Mouse (Mus musculus) embryonic facial prominence, embryonic 14.5 days (tissue): ENCODE measurements around the gene Olfr1378. TPM values are rescaled to one million over a fixed set of nuclear protein-coding genes. Genes with fewer than 3 reads are reported as not detected.

Experiments
- ATAC-seq: fragments of 200-750 bp; cut with Nextera tagmentation; 2 replicates; pipeline ENCODE4 v1.8.0; 2017; ENCODE audit warnings: low read depth, moderate number of reproducible peaks, moderate TSS enrichment
- DNase-seq: peaks from one replicate; pipeline ENCODE4 v3.0.0-alpha.2; 2015; ENCODE audit warnings: low spot score
- H3K27ac ChIP-seq: fragments of 300-500 bp; sonication (generic); replicated peaks from 2 replicates; pipeline ENCODE4 v1.5.1; 2014; ENCODE audit warnings: low read depth, mild to moderate bottlenecking, low read length, moderate library complexity
- H3K27me3 ChIP-seq: fragments of 300-500 bp; sonication (generic); replicated peaks from 2 replicates; pipeline ENCODE4 v1.6.1; 2014; ENCODE audit warnings: low read length; ENCODE audit not compliant: control insufficient read depth, insufficient read depth
- H3K36me3 ChIP-seq: fragments of 300-500 bp; sonication (generic); 2 replicates; pipeline ENCODE4 v1.6.1; 2014; ENCODE audit warnings: low read length, mixed read lengths; ENCODE audit not compliant: control insufficient read depth, insufficient read depth
- H3K4me1 ChIP-seq: fragments of 300-500 bp; sonication (generic); 2 replicates; pipeline ENCODE4 v1.6.1; 2014; ENCODE audit warnings: antibody characterized with exemption, low read length; ENCODE audit not compliant: control insufficient read depth, insufficient read depth
- H3K4me2 ChIP-seq: fragments of 300-500 bp; sonication (generic); 2 replicates; pipeline ENCODE4 v1.6.1; 2014; ENCODE audit warnings: low read depth, mild to moderate bottlenecking, low read length, moderate library complexity, mixed read lengths
- H3K4me3 ChIP-seq: fragments of 300-500 bp; sonication (generic); 2 replicates; pipeline ENCODE4 v1.5.1; 2014; ENCODE audit warnings: low read depth, mild to moderate bottlenecking, low read length
- H3K9ac ChIP-seq: fragments of 300-500 bp; sonication (generic); 2 replicates; pipeline ENCODE4 v1.6.1; 2014; ENCODE audit warnings: low read depth, mild to moderate bottlenecking, low read length, moderate library complexity, mixed read lengths
- H3K9me3 ChIP-seq: fragments of 300-500 bp; sonication (generic); 2 replicates; pipeline ENCODE4 v1.6.1; 2016; ENCODE audit warnings: low read length; ENCODE audit not compliant: control insufficient read depth
- WGBS: fragments of 180-500 bp; shearing (Covaris S2); extraction: QIAGEN DNeasy Blood & Tissue Kit; methylation state at CpG from one replicate; pipeline ENCODE4 v1.1.7; 2014; 5-methylcytosine and 5-hydroxymethylcytosine counted together
- polyA plus RNA-seq: library from polyadenylated mRNA; unstranded; fragments of >200 nt; fragmentation: Nextera tagmentation; extraction: Ambion mirVana; gene quantifications from 2 replicates; pipeline ENCODE4 v1.2.1, GENCODE M21; 2014

Olfr1378 gene
- polyA plus RNA-seq, 1 experiment from 2014 or later = not detected

- Histone ChIP-seq H3K27me3 (no peaks in the 10 kb centered on the region), H3K27ac (no peak within 1 kb of the TSS), H3K4me2 (no peak within 1 kb of the TSS), H3K4me1 (no peaks in the 10 kb centered on the region), H3K9me3 (no peaks in the 10 kb centered on the region), H3K4me3 (no peak within 1 kb of the TSS), H3K36me3 (no peaks in the 10 kb centered on the region), H3K9ac (no peak within 1 kb of the TSS)
- no peak for DNase-seq
- no peak for ATAC-seq
- 69% methylated on average over 14 of the region's 14 CpGs for WGBS
These were observed 22.8 kb upstream of the Olfr1378 start, which contains the start of gene 4933414I15Rik for GRCm38 (mm10) chr11:50943506-50943905. Gene 4933414I15Rik, minus strand, starts transcription at chr11:50943765.

DNA sequence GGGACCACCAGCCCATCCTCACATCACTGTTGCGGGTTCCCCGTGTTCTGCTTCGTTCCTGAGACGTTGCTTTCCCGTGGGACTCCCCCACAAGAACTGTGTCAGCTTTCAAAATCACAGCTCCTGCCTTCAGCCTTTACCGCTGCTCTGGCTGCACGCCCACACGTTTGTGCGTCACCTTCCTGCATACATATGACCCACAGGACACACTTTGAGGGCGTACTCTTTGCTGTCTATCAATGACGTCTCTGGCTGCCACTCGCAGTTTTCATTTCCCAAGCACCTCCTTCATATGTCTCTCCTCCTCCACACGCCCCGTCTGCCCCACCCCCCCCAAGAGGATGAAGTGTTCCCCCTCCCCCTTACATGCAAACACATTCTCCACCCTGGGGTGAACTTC, 14.0 kb upstream of the Olfr1378 start:
- no peak overlapping the region for H3K9ac ChIP-seq
- H3K4me1 ChIP-seq = no peaks in the 10 kb centered on the region
- no peak overlapping the region for H3K27ac ChIP-seq
- H3K36me3 ChIP-seq = no peaks in the 10 kb centered on the region
- H3K4me2 ChIP-seq = peak overlapping the region; percentile 18; the same call in 1 of the 2 replicates
- 65% methylated on average over 14 of the region's 14 CpGs for WGBS
- H3K27me3 ChIP-seq = no peaks in the 10 kb centered on the region; the same call in 1 of the 2 replicates
- ATAC-seq = no peak
- H3K4me3 ChIP-seq = no peak overlapping the region
- no peaks in the 10 kb centered on the region for H3K9me3 ChIP-seq
- DNase-seq = peak; percentile 22

GRCm38 (mm10) chr11:50953665-50954064, 12.7 kb upstream of the Olfr1378 start, which contains the start of gene Prop1:
Gene Prop1, minus strand, starts transcription at chr11:50953765.
- ATAC-seq = no peak
- WGBS = 60% methylated on average over 6 of the region's 6 CpGs
- no peaks in the 10 kb centered on the region for H3K36me3 ChIP-seq
- no peaks in the 10 kb centered on the region; the same call in 1 of the 2 replicates for H3K27me3 ChIP-seq
- no peak for DNase-seq
- H3K9me3 ChIP-seq = no peaks in the 10 kb centered on the region
- H3K27ac ChIP-seq = no peak within 1 kb of the TSS
- no peak within 1 kb of the TSS for H3K4me2 ChIP-seq
- no peak within 1 kb of the TSS for H3K9ac ChIP-seq
- H3K4me3 ChIP-seq = no peak within 1 kb of the TSS
- H3K4me1 ChIP-seq = no peaks in the 10 kb centered on the region

DNA sequence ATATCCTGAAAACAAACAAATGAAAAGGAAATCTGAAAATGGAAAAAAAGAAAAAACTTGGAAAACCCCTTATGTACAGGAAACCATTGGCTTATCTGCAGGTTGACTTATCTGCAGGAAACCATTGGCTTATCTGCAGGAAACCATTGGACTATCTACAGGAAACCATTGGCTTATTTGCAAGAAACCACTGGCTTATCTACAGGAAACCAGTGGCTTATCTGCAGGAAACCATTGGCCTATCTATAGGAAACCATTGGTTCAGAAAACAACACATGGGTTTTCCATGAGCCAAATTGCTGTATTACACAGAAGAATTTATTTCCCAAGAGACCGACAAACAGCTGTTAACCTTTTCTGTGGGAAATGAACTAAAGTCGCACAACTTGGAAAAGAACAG, 1.4 kb upstream of the Olfr1378 start:
- H3K27ac ChIP-seq = no peak overlapping the region
- ATAC-seq (no peak), DNase-seq (peak; percentile 26)
- no peaks in the 10 kb centered on the region for H3K9me3 ChIP-seq
- no peaks in the 10 kb centered on the region for H3K36me3 ChIP-seq
- H3K4me1 ChIP-seq = no peaks in the 10 kb centered on the region
- WGBS = 79% methylated on average over 2 of the region's 2 CpGs
- H3K4me2 ChIP-seq = no peak overlapping the region
- H3K27me3 ChIP-seq = no peaks in the 10 kb centered on the region
- H3K4me3 ChIP-seq = no peak overlapping the region
- no peak overlapping the region for H3K9ac ChIP-seq

DNA sequence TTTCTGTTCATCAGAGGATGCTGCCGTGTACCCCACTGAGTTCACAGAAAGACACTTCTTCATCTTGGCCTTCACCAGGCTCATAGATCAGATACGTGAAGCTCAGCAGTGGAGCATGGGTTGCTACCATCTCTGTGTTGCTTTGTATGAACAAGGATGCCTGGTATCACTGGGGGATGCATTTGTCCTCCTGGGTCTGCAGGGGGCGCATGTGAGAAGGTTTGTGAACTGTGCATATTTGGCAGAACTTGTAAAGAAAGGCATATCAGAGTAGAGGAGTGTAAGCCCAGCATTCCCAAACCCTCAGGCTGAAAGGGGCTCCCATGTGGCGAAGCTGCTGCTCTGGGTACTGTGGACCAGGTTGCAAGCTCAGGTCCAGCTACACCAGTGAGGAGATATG, 10.9 kb downstream of the Olfr1378 start:
- H3K9me3 ChIP-seq = no peaks in the 10 kb centered on the region
- ATAC-seq = no peak
- H3K4me2 ChIP-seq = no peak overlapping the region
- no peak overlapping the region for H3K4me3 ChIP-seq
- H3K36me3 ChIP-seq = no peaks in the 10 kb centered on the region
- no peaks in the 10 kb centered on the region for H3K4me1 ChIP-seq
- WGBS = 73% methylated on average over 4 of the region's 4 CpGs
- H3K9ac ChIP-seq = no peak overlapping the region
- no peak overlapping the region for H3K27ac ChIP-seq
- DNase-seq = no peak
- no peaks in the 10 kb centered on the region for H3K27me3 ChIP-seq

GRCm38 (mm10) chr11:50981667-50982066, 15.3 kb downstream of the Olfr1378 start, which contains the start of gene Olfr1377:
Gene Olfr1377, plus strand, starts transcription at chr11:50981967.
- DNase-seq = no peak
- no peak for ATAC-seq
- Histone ChIP-seq H3K9ac (no peak within 1 kb of the TSS), H3K4me3 (no peak within 1 kb of the TSS), H3K27me3 (no peaks in the 10 kb centered on the region), H3K9me3 (no peaks in the 10 kb centered on the region), H3K27ac (no peak within 1 kb of the TSS), H3K4me1 (no peaks in the 10 kb centered on the region), H3K4me2 (no peak within 1 kb of the TSS), H3K36me3 (no peaks in the 10 kb centered on the region)
- WGBS = 70% methylated on average over 5 of the region's 5 CpGs

- no peak within 1 kb of the TSS for H3K4me2 ChIP-seq
- H3K9ac ChIP-seq = no peak within 1 kb of the TSS
- H3K9me3 ChIP-seq = no peaks in the 10 kb centered on the region
- H3K27ac ChIP-seq = no peak within 1 kb of the TSS
- 76% methylated on average over 5 of the region's 5 CpGs for WGBS
- H3K27me3 ChIP-seq = no peaks in the 10 kb centered on the region
- H3K4me1 ChIP-seq = no peaks in the 10 kb centered on the region
- no peak for ATAC-seq
- H3K4me3 ChIP-seq = no peak within 1 kb of the TSS
- no peak for DNase-seq
- no peaks in the 10 kb centered on the region for H3K36me3 ChIP-seq
These were observed 37.0 kb downstream of the Olfr1378 start, which contains the start of gene Olfr51 for GRCm38 (mm10) chr11:51003296-51003695. Gene Olfr51, plus strand, starts transcription at chr11:51003596.

DNA sequence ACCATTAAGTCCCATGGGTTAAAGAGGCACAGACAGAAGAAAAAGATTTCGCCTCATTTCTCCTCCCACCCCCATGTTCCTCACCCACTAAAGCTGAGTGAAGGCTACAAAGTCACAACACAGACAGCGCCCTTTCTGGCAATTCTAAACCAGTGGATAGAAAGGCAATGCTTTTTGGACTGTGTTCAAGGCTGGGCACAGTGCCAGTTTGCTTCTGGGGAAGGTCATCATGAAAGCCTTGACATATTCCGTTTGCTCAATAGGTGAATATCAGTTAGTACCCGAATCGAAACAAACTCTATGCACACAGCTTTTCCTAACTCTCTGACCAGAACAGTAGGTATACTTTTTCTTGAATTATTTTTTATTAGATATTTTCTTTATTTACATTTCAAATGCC, 45.5 kb downstream of the Olfr1378 start:
- Histone ChIP-seq H3K4me2 (no peak overlapping the region), H3K9ac (no peak overlapping the region), H3K36me3 (no peaks in the 10 kb centered on the region), H3K4me1 (no peaks in the 10 kb centered on the region), H3K9me3 (no peaks in the 10 kb centered on the region), H3K4me3 (no peak overlapping the region), H3K27ac (no peak overlapping the region), H3K27me3 (no peaks in the 10 kb centered on the region)
- ATAC-seq = no peak
- no peak for DNase-seq
- 60% methylated on average over 5 of the region's 5 CpGs for WGBS

- WGBS = 62% methylated on average over 1 of the region's 1 CpGs
- Histone ChIP-seq H3K27ac (no peak within 1 kb of the TSS), H3K4me1 (no peaks in the 10 kb centered on the region), H3K9me3 (no peaks in the 10 kb centered on the region), H3K4me3 (no peak within 1 kb of the TSS), H3K4me2 (no peak within 1 kb of the TSS), H3K9ac (no peak within 1 kb of the TSS), H3K27me3 (no peaks in the 10 kb centered on the region), H3K36me3 (no peaks in the 10 kb centered on the region)
- no peak for ATAC-seq
- DNase-seq = no peak
These were observed 47.6 kb downstream of the Olfr1378 start, which contains the start of gene Olfr54 for GRCm38 (mm10) chr11:51013936-51014335. Gene Olfr54, plus strand, starts transcription at chr11:51014236.
